Mouse (Mus musculus) midbrain, postnatal 0 days (tissue): ENCODE measurements around the gene Bcl2l14. TPM values are rescaled to one million over a fixed set of nuclear protein-coding genes. Genes with fewer than 3 reads are reported as not detected.
A peak's percentile ranks its signal among the peaks of the same experiment; 100 is the strongest.

ENCODE experiments used
- ATAC-seq: fragments of 200-750 bp; cut with Nextera tagmentation; 2 replicates; pipeline ENCODE4 v1.8.0; 2017; ENCODE audit warnings: moderate number of reproducible peaks, mild to moderate bottlenecking, moderate TSS enrichment, moderate library complexity; ENCODE audit not compliant: low FRiP score
- DNase-seq: peaks from one replicate; pipeline ENCODE4 v3.0.0-alpha.2; 2015; ENCODE audit warnings: low spot score
- H3K27ac ChIP-seq: fragments of 300-500 bp; sonication (generic); 2 replicates; pipeline ENCODE4 v1.5.1; 2014; ENCODE audit warnings: low read depth, mild to moderate bottlenecking, low read length, mixed read lengths
- H3K27me3 ChIP-seq: fragments of 300-500 bp; sonication (generic); 2 replicates; pipeline ENCODE4 v1.6.1; 2014; ENCODE audit warnings: low read length, control low read depth, mixed read lengths; ENCODE audit not compliant: insufficient read depth
- H3K36me3 ChIP-seq: fragments of 300-500 bp; sonication (generic); 2 replicates; pipeline ENCODE4 v1.6.1; 2014; ENCODE audit warnings: low read length, control low read depth, mixed read lengths; ENCODE audit not compliant: insufficient read depth
- H3K4me1 ChIP-seq: fragments of 300-500 bp; sonication (generic); 2 replicates; pipeline ENCODE4 v1.6.1; 2014; ENCODE audit warnings: mild to moderate bottlenecking, control low read depth, antibody characterized with exemption, low read length, mixed read lengths; ENCODE audit not compliant: insufficient read depth
- H3K4me2 ChIP-seq: fragments of 300-500 bp; sonication (generic); 2 replicates; pipeline ENCODE4 v1.6.1; 2014; ENCODE audit warnings: low read depth, mild to moderate bottlenecking, low read length, mixed read lengths; ENCODE audit not compliant: poor library complexity, severe bottlenecking
- H3K4me3 ChIP-seq: fragments of 300-500 bp; sonication (generic); 2 replicates; pipeline ENCODE4 v1.5.1; 2014; ENCODE audit warnings: low read depth, mild to moderate bottlenecking, low read length, moderate library complexity
- H3K9ac ChIP-seq: fragments of 300-500 bp; sonication (generic); replicated peaks from 2 replicates; pipeline ENCODE4 v1.6.1; 2014; ENCODE audit warnings: mild to moderate bottlenecking, low read length, moderate library complexity, mixed read lengths; ENCODE audit not compliant: poor library complexity, severe bottlenecking
- H3K9me3 ChIP-seq: fragments of 300-500 bp; sonication (generic); 2 replicates; pipeline ENCODE4 v1.6.1; 2016; ENCODE audit warnings: low read length, control low read depth
- CTCF ChIP-seq: IDR thresholded peaks from 2 replicates; pipeline ENCODE4 v1.5.1; 2016; ENCODE audit warnings: antibody characterized with exemption, mild to moderate bottlenecking
- WGBS: fragments of 180-500 bp; shearing (Covaris S2); extraction: QIAGEN DNeasy Blood & Tissue Kit; methylation state at CpG from one replicate; pipeline ENCODE4 v1.1.7; 2014; 5-methylcytosine and 5-hydroxymethylcytosine counted together
- polyA plus RNA-seq: library from polyadenylated mRNA; unstranded; fragments of >200 nt; fragmentation: Nextera tagmentation; extraction: Ambion mirVana; gene quantifications from 2 replicates; pipeline ENCODE4 v1.2.1, GENCODE M21; 2015
- total RNA-seq: library from RNA; depleted of rRNA; stranded (reverse); fragments of >200 nt; gene quantifications from 2 replicates; pipeline ENCODE4 v1.2.3, GENCODE M21; 2014

Bcl2l14 gene
- total and polyA plus RNA-seq, 2 experiments from 2014 or later: not detected

DNA sequence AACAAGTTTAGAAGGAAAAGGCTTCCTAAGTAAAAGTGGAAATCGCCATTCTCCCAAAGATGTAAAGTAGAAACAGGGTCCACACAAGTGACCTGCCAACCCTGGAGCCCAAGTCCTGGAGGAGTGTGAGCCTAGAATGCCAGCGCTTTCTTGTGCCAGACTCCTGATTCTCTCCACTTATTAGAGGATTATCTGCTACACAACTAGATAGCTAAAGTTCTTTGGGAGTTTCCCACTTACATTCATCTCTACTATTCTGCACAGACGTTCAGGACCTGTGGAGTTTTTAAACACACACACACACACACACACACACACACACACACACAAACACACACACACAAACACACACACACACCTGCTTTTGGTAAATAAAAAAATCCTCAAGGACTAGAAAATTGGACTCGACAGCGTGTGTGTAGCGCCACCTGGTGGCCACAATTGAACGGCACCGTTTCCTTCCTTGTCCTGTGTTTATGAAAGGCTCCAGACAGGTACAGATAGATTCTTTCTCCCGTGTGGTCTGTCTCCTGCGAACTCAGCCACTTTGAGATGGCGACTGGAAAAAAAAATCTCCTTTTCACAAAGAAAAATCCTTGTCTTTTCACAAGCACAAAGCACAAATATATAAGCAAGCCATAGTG is 6.7 kb upstream of the Bcl2l14 start:
- TF ChIP-seq CTCF: peak; percentile 95
- WGBS: 16% methylated on average over 11 of the region's 11 CpGs
- Histone ChIP-seq H3K9ac (no peak overlapping the region), H3K4me2 (no peak overlapping the region), H3K27ac (no peak overlapping the region), H3K4me3 (no peak overlapping the region), H3K4me1 (no peaks in the 10 kb centered on the region), H3K36me3 (no peaks in the 10 kb centered on the region), H3K27me3 (no peaks in the 10 kb centered on the region), H3K9me3 (no peaks in the 10 kb centered on the region)
- DNase-seq (peak; percentile 81), ATAC-seq (0 out of 2 replicates have a peak, but pooled peaks have one; percentile 24)

GRCm38 (mm10) chr6:134389917-134390316 is 6.2 kb upstream of the Bcl2l14 start:
- no peaks in the 10 kb centered on the region for H3K9me3 ChIP-seq
- WGBS: 73% methylated on average over 8 of the region's 8 CpGs
- ATAC-seq (no peak), DNase-seq (no peak)
- no peaks in the 10 kb centered on the region for H3K4me1 ChIP-seq
- no peak overlapping the region for H3K27ac ChIP-seq
- no peak overlapping the region for H3K4me2 ChIP-seq
- TF ChIP-seq CTCF: no peak
- no peaks in the 10 kb centered on the region for H3K27me3 ChIP-seq
- no peak overlapping the region for H3K4me3 ChIP-seq
- no peaks in the 10 kb centered on the region for H3K36me3 ChIP-seq
- H3K9ac ChIP-seq: no peak overlapping the region

- no peak for DNase-seq
- no peak overlapping the region for H3K27ac ChIP-seq
- H3K9ac ChIP-seq: no peak overlapping the region
- no peaks in the 10 kb centered on the region for H3K4me1 ChIP-seq
- H3K4me3 ChIP-seq: no peak overlapping the region
- no peak for ATAC-seq
- no peaks in the 10 kb centered on the region for H3K36me3 ChIP-seq
- H3K27me3 ChIP-seq: no peaks in the 10 kb centered on the region
- WGBS: 83% methylated on average over 2 of the region's 2 CpGs
- H3K9me3 ChIP-seq: no peaks in the 10 kb centered on the region
- H3K4me2 ChIP-seq: no peak overlapping the region
- TF ChIP-seq CTCF: no peak
Observed at GRCm38 (mm10) chr6:134390837-134391236, 5.3 kb upstream of the Bcl2l14 start.

DNA sequence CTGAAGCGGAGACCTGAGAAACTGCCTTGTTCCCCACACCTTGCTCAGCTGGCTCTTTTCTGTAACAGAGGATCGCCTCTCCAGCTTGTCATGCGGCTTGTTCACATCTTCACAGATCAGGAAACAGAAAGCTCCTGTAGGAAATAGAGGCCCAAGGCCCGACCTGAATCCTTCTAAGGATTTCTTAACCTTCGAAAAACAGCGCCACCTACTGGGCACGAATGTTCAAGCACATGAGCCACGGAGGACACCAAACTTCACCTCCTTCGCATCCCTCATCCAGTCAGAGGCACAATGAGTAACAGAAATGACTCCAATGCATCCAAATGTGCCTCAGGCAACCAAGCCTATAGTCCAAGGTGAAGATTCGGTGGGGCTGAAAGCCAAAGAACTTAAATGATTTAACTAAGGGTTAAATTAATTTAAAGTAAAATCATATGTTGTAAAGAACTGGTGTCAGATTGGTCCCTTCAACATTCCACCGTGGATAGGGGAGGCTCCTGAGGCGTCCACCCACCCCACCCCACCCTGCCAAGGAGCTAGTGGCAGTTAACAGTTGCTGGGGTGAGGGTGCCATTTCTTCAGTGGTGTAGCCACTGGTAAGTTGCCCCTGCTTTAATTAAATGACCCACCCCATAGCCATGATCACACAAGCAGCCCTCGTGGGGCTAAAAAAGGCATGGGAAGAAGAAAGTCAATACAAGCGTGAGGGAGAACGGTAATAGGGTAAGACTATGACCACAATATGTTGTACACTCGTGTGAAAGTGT is 7.0 kb downstream of the Bcl2l14 start:
- 41% methylated on average over 16 of the region's 16 CpGs for WGBS

GRCm38 (mm10) chr6:134403684-134404070 is 7.6 kb downstream of the Bcl2l14 start:
- Histone ChIP-seq H3K4me1 (no peaks in the 10 kb centered on the region), H3K9ac (no peak overlapping the region), H3K4me3 (no peak overlapping the region), H3K9me3 (no peaks in the 10 kb centered on the region), H3K27me3 (no peaks in the 10 kb centered on the region), H3K36me3 (no peaks in the 10 kb centered on the region), H3K4me2 (no peak overlapping the region), H3K27ac (no peak overlapping the region)
- ATAC-seq (no peak), DNase-seq (no peak)
- TF ChIP-seq CTCF: no peak
- 90% methylated on average over 9 of the region's 9 CpGs for WGBS

More for the DNA sequence above, 7.0 kb downstream of the Bcl2l14 start:
- Histone ChIP-seq H3K4me2 (no peak overlapping the region), H3K9me3 (no peaks in the 10 kb centered on the region), H3K4me1 (no peaks in the 10 kb centered on the region), H3K27ac (no peak overlapping the region), H3K27me3 (no peaks in the 10 kb centered on the region), H3K4me3 (no peak overlapping the region), H3K36me3 (no peaks in the 10 kb centered on the region), H3K9ac (no peak overlapping the region)
- peak; percentile 75 for TF ChIP-seq CTCF
- DNase-seq: peak; percentile 76
- ATAC-seq: 0 out of 2 replicates have a peak, but pooled peaks have one; percentile 32

DNA sequence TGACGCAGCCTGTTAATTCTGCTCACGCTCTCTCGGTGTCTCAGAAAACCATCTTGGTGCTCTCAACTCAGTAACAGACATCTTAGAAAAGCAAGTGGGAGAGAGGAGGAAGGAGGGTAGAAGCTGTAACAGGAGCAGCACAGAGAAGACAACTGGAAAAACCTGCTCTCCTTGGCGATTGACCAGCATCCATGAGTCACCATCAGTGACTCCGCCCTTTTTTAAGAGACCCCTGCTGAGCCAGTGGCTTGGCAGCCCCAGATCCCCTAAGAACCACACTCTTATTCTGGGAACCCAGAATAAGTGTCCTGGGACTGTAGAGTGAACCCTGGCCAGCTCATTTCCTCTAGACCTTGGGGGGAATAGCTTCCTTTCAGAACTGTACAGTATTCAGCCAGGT is 11.1 kb downstream of the Bcl2l14 start:
- H3K4me2 ChIP-seq: no peak overlapping the region
- H3K9me3 ChIP-seq: no peaks in the 10 kb centered on the region
- 68% methylated on average over 5 of the region's 5 CpGs for WGBS
- no peaks in the 10 kb centered on the region for H3K4me1 ChIP-seq
- no peak overlapping the region for H3K27ac ChIP-seq
- H3K4me3 ChIP-seq: no peak overlapping the region
- no peaks in the 10 kb centered on the region for H3K27me3 ChIP-seq
- ATAC-seq (no peak), DNase-seq (no peak)
- H3K9ac ChIP-seq: no peak overlapping the region
- no peaks in the 10 kb centered on the region for H3K36me3 ChIP-seq
- no peak for TF ChIP-seq CTCF
